Mouse (Mus musculus): ENCODE data around the gene Enah.

GRCm38 (mm10) chr1:182061203-182061602 is 41.4 kb upstream of the Enah start:
- TF ChIP-seq CTCF (IDR thresholded peaks at IDR 0.05; ENCODE audit: low read depth) (no peak), EP300 (IDR thresholded peaks at IDR 0.05; ENCODE audit: low read depth) (no peak)

Measured in heart, postnatal 0 days (tissue).